Mouse (Mus musculus) bone marrow macrophage, adult 2 months (primary cell): ENCODE measurements at regions not wholly inside any gene's neighbourhood (a gene's known extent, or its start where the extent isn't known, plus 50 kb on each side); places are given as distances from the start of the nearest gene placed in this dataset.

ENCODE experiments used
- CTCF ChIP-seq: IDR thresholded peaks from 2 replicates; pipeline ENCODE4 v1.5.1; 2012; ENCODE audit warnings: low read depth, mild to moderate bottlenecking, low read length, moderate library complexity
- POLR2A ChIP-seq: IDR thresholded peaks from 2 replicates; pipeline ENCODE4 v1.6.1; 2012; ENCODE audit warnings: mild to moderate bottlenecking, low read depth, low read length, borderline replicate concordance

DNA sequence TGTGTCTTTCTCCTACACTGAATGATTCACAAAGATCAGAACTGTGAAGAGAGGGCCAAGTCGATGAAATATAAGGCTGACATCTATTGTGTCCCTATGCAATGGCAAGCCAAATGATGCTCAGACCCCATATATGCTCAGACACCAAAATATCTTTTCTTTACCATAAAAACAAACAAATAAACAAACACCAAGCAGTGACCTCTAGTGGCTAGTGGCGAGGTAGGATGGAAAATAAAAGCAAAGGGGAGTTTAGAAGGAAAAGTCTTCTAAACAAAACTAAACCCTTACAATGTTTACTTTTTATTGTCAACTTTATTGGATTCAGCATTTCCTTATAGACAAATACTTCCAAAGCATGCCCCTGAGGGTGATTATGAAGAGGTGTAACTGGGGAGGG lies 153.8 kb upstream of the Tnfaip3 start:
- no peak for TF ChIP-seq CTCF
- TF ChIP-seq POLR2A: no peak
